Mouse (Mus musculus) kidney, adult 8-10 months (tissue): ENCODE results near the gene Eif4a1.

Experiments
- DNase-seq, 2 experiments: peaks; one replicate each; pipeline ENCODE4 v3.0.0; 2022

Eif4a1 gene

GRCm38 (mm10) chr11:69698574-69698973 is 26.4 kb upstream of the Eif4a1 start:
- no peak for DNase-seq

- no peak for DNase-seq
Observed at GRCm38 (mm10) chr11:69697396-69697795, 25.2 kb upstream of the Eif4a1 start.

- peak; percentile 72 to 74 for DNase-seq
Observed at GRCm38 (mm10) chr11:69695361-69696181, 23.3 kb upstream of the Eif4a1 start, which contains the start of the genes Tnfsf12 and Tnfsfm13. Tnfsf12 (minus strand) TSS chr11:69695849. Tnfsfm13 (minus strand) TSS chr11:69696098.

- DNase-seq = no peak
Observed at GRCm38 (mm10) chr11:69695046-69695360, 22.8 kb upstream of the Eif4a1 start.

- no peak for DNase-seq
Observed at GRCm38 (mm10) chr11:69693421-69693965, 21.3 kb upstream of the Eif4a1 start.

GRCm38 (mm10) chr11:69692863-69693262 is 20.6 kb upstream of the Eif4a1 start:
- DNase-seq = peak; percentile 74 to 80

- peak in 1 of 2 experiments; percentile 50 for DNase-seq
Observed at GRCm38 (mm10) chr11:69692196-69692811, 20.1 kb upstream of the Eif4a1 start.

- peak in 1 of 2 experiments; percentile 60 for DNase-seq
Observed at GRCm38 (mm10) chr11:69689891-69690290, 17.7 kb upstream of the Eif4a1 start.

- no peak for DNase-seq
Observed at GRCm38 (mm10) chr11:69687061-69687460, 14.8 kb upstream of the Eif4a1 start.

- DNase-seq = peak; percentile 75 to 80
Observed at GRCm38 (mm10) chr11:69686377-69686776, 14.2 kb upstream of the Eif4a1 start.

- peak; percentile 88 to 94 for DNase-seq
Observed at GRCm38 (mm10) chr11:69685526-69686148, 13.4 kb upstream of the Eif4a1 start, which contains the start of gene Tnfsf13. Tnfsf13 (minus strand) TSS chr11:69685784.

- DNase-seq = no peak
Observed at GRCm38 (mm10) chr11:69684936-69685335, 12.7 kb upstream of the Eif4a1 start.

- DNase-seq = no peak
Observed at GRCm38 (mm10) chr11:69684128-69684745, 12.0 kb upstream of the Eif4a1 start.

GRCm38 (mm10) chr11:69683576-69683975 is 11.4 kb upstream of the Eif4a1 start:
- no peak for DNase-seq

- peak; percentile 82 to 91 for DNase-seq
Observed at GRCm38 (mm10) chr11:69682840-69683533, 10.8 kb upstream of the Eif4a1 start.

GRCm38 (mm10) chr11:69682209-69682839 is 10.1 kb upstream of the Eif4a1 start:
- no peak for DNase-seq

- DNase-seq = peak; percentile 95
Observed at GRCm38 (mm10) chr11:69681314-69682208, 9.3 kb upstream of the Eif4a1 start, which contains the start of gene Senp3. Senp3 (minus strand) TSS chr11:69682084.

GRCm38 (mm10) chr11:69680136-69680855 is 8.1 kb upstream of the Eif4a1 start:
- DNase-seq = no peak

GRCm38 (mm10) chr11:69679144-69679543 is 6.9 kb upstream of the Eif4a1 start:
- DNase-seq = no peak

GRCm38 (mm10) chr11:69671726-69672124 is 498 bp downstream of the Eif4a1 start:
- DNase-seq = no peak
